Mouse (Mus musculus) embryonic fibroblast, embryonic 13.5 days (primary cell): Measurements from ENCODE around the gene Srgap2.

Source experiments
- CTCF ChIP-seq: IDR thresholded peaks from 2 replicates; pipeline ENCODE4 v1.5.1; 2011; ENCODE audit warnings: mild to moderate bottlenecking, control low read depth, low read length, moderate library complexity, borderline replicate concordance; ENCODE audit not compliant: insufficient read depth
- POLR2A ChIP-seq: IDR thresholded peaks from 2 replicates; pipeline ENCODE4 v1.6.1; 2011; ENCODE audit warnings: low read depth, mild to moderate bottlenecking, control low read depth, low read length, moderate library complexity

GRCm38 (mm10) chr1:131551956-131552355, 24.8 kb upstream of the Srgap2 start:
- TF ChIP-seq CTCF = no peak
- TF ChIP-seq POLR2A = no peak
